Mouse (Mus musculus) cerebellum, adult 2 months (tissue): ENCODE measurements at regions not wholly inside any gene's neighbourhood (a gene's known extent, or its start where the extent isn't known, plus 50 kb on each side); places are given as distances from the start of the nearest gene placed in this dataset.

ENCODE experiments used
- DNase-seq, 2 experiments: peaks; one replicate each; pipeline ENCODE4 v3.0.0; 2021
- H3K27ac ChIP-seq: fragments of 200-500 bp; 2 replicates; pipeline ENCODE4 v1.5.1; 2012; ENCODE audit warnings: low read length, control low read depth, inconsistent platforms; ENCODE audit not compliant: insufficient read depth
- H3K27me3 ChIP-seq: fragments of 200-500 bp; 2 replicates; pipeline ENCODE4 v1.6.1; 2012; ENCODE audit warnings: inconsistent platforms, mild to moderate bottlenecking, low read length, moderate library complexity; ENCODE audit not compliant: control insufficient read depth, insufficient read depth
- H3K4me1 ChIP-seq: fragments of 200-500 bp; 2 replicates; pipeline ENCODE4 v1.6.1; 2011; ENCODE audit warnings: low read length; ENCODE audit not compliant: control insufficient read depth, insufficient read depth
- H3K4me3 ChIP-seq: fragments of 200-500 bp; replicated peaks from 2 replicates; pipeline ENCODE3; 2011; ENCODE audit warnings: mild to moderate bottlenecking, low read depth, low read length, control low read depth; ENCODE audit not compliant: insufficient read depth
- CTCF ChIP-seq: fragments of 200-500 bp; IDR thresholded peaks from 2 replicates; pipeline ENCODE4 v1.5.1; 2011; ENCODE audit warnings: low read depth, mild to moderate bottlenecking, control low read depth, low read length, moderate library complexity, borderline replicate concordance; ENCODE audit not compliant: insufficient read depth
- POLR2A ChIP-seq: fragments of 200-500 bp; IDR thresholded peaks from 2 replicates; pipeline ENCODE4 v1.6.1; 2011; ENCODE audit warnings: low read length, control low read depth, borderline replicate concordance; ENCODE audit not compliant: insufficient read depth
- WGBS: fragments of 180-500 bp; shearing (Covaris S2); methylation state at CpG from one replicate; pipeline ENCODE4 v1.1.7; 2018; 5-methylcytosine and 5-hydroxymethylcytosine counted together

DNA sequence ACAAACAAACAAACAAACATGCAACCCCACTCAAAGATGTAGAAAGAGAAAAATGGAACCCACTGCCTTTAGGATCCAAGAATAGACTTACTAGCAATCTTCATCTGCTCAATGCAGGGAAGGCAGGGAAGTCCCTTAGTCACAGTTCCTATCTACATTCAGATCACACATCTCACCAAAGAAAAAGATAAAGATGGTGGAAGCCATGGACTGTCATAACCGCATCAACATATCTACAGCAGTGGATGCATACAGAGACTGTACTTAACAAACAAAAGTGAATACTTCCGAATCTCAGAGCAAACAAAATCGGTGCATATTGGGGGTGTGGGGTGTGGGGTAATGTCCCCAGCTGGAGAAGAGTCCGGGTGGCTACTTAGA lies 97.7 kb upstream of the Max start:
- no peak overlapping the region for H3K27ac ChIP-seq
- H3K27me3 ChIP-seq, result no peaks in the 10 kb centered on the region
- TF ChIP-seq POLR2A, result no peak
- TF ChIP-seq CTCF, result no peak
- no peaks in the 10 kb centered on the region for H3K4me1 ChIP-seq
- no peak overlapping the region for H3K4me3 ChIP-seq
- WGBS, result 90% methylated on average over 4 of the region's 4 CpGs
- DNase-seq, result no peak

DNA sequence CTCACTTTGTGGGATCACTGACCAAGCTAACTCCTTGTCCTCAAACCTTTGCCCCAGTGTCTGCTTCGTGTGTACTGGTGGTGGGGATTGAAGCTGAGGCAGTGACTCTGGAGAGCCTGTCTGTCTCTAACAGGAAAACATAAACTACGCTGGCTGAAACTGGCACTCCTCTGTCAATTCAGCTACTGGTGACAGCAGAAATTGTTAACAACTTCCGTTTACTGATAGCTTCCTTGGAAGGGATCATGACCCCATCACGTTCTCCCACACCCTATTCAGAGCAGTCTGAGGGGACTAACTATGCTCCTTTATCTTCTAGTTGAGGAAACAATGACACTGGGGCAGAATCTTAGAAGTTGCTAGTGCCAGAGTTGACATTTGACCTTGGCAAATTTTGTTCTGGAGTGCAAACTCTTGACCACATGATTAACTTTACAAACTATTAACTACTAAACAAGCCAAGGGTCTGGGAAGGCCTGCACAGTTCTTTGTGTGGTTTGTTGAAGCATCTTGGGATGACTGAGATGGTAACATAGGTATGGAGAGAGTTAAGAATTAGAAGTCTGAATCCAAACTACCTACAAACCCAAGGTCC lies 96.7 kb upstream of the Max start:
- TF ChIP-seq POLR2A (no peak), CTCF (no peak)
- Histone ChIP-seq H3K27me3 (no peaks in the 10 kb centered on the region), H3K27ac (no peak overlapping the region), H3K4me1 (peaks cover 3% of the 10 kb centered on the region; the same call in 1 of the 2 replicates), H3K4me3 (no peak overlapping the region)
- 84% methylated on average over 4 of the region's 4 CpGs for WGBS
- no peak for DNase-seq

DNA sequence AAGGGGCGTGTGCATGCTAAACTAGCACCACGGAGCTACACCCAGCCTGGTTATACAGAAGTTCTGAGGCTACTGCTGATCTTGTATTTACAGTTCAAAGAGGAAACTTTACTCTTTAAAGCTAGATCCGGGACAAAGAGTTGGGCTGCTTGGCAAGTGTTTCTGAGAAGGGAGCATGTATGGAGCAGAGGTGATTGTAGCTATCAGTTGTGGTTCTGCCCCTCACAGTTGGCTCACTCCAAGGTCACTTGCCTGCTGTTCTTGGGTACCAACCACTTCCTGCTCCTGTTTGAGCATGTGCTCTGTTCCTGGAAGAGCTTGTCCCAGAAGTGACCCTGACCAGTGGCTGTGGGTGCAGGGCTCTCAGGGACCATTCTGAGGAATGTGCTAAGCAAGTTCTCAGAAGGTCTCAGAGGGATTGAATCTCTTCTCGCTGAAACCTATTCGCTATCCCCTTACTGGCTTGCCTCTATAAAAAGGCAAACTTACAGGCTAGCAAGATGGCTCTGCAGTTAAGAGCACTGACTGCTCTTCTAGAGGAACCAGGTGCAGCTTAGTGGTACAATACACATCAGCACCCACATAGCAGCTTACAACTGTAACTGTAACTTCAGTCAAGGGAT lies 94.9 kb upstream of the Max start:
- H3K27me3 ChIP-seq, result no peaks in the 10 kb centered on the region
- H3K27ac ChIP-seq, result no peak overlapping the region
- TF ChIP-seq CTCF, result no peak
- no peak for TF ChIP-seq POLR2A
- WGBS, result 63% methylated on average over 5 of the region's 5 CpGs
- H3K4me1 ChIP-seq, result peaks cover 3% of the 10 kb centered on the region; the same call in 1 of the 2 replicates
- DNase-seq, result no peak
- H3K4me3 ChIP-seq, result no peak overlapping the region

DNA sequence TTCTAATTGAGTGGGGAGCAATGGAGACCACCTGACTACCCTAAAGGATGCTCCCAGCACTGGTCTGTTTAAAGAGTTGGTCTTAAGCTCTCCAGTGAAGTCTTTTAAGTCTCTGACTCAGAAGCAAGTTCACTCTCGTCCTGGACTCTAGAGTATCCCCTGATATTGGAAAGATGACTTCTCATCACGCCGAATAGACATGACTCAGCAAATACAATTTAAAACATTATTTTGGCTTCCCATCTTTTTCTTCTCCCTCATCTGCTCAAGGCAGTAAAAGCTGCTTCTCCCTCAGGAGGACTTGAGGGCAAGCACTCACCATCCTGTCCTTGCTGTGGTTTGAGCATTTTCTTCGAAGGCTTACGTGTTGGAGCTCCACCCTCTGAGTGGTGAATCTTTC lies 92.7 kb upstream of the Max start:
- WGBS, result 96% methylated on average over 5 of the region's 5 CpGs
- Histone ChIP-seq H3K27ac (no peak overlapping the region), H3K27me3 (no peaks in the 10 kb centered on the region), H3K4me1 (peaks cover 3% of the 10 kb centered on the region; the same call in 1 of the 2 replicates), H3K4me3 (no peak overlapping the region)
- DNase-seq, result no peak
- TF ChIP-seq POLR2A (no peak), CTCF (no peak)

DNA sequence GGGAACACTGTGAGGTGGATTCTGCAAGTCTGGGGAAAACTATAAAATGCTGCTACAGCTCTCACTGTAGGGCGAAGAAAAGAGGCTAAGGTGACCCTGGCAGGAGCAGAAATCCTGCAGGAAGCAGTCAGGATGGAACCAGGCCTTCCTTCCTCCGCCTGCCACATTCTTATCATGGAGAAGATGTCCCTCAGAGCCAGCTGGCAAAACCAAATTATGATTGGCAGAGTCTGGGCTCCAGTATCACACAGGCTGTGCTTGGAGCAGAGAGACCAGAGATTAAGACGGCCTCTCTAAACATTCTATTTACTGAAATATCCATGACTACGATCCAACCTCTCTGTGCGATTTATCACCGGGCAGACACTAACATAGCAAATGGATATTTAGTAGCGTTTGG lies 92.2 kb upstream of the Max start:
- peak in 1 of 2 experiments; percentile 25 for DNase-seq
- TF ChIP-seq POLR2A, result no peak
- no peak for TF ChIP-seq CTCF
- 40% methylated on average over 7 of the region's 7 CpGs for WGBS
- peaks cover 3% of the 10 kb centered on the region; the same call in 1 of the 2 replicates for H3K4me1 ChIP-seq
- H3K27me3 ChIP-seq, result no peaks in the 10 kb centered on the region
- no peak overlapping the region for H3K27ac ChIP-seq
- no peak overlapping the region for H3K4me3 ChIP-seq

DNA sequence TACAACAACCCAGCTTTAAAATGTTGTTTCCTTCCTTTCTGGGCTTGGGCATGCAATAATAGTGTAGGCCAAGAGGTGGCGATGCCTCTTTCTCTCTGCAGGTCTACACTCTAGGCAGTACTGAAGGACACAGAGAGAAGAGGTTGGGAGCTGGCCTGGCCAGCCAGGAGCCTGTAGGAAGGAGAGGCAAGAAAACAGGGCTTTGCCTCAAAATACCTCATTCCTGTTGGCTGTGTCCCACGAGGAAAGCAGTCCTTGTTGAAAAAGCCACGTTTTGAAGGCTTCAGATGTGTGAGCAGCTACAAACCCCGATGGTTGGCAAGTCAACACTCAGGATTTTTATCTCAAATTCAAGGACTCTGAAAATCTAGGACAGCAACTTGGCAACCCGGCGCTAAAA lies 90.9 kb upstream of the Max start:
- 82% methylated on average over 6 of the region's 6 CpGs for WGBS
- TF ChIP-seq CTCF (peak; percentile 41; the same call in 1 of the 2 replicates), POLR2A (no peak)

DNA sequence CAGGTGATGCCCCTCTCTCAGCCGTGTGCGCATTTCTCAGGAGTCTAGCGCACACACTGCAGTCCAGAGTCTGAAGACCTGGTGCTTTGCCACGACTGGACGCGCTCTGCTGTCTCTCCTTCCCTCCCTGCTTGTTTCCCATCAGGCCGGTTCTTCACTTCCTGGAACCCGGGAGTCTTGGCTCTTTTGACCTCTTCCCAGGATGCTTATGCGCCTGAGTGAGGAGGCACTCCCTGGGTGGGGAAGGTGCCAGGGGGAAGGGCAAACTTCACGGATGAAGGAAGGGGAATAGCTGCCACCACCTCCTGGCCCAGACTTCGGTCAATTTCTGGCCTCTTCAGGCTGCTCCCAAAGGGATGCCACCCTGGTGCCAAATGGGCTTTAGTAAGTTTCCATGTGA lies 86.4 kb upstream of the Max start:
- peaks cover 18% of the 10 kb centered on the region for H3K4me1 ChIP-seq
- H3K27me3 ChIP-seq, result no peaks in the 10 kb centered on the region
- peak; percentile 22 to 32 for DNase-seq
- H3K4me3 ChIP-seq, result no peak overlapping the region
- H3K27ac ChIP-seq, result no peak overlapping the region
- TF ChIP-seq POLR2A (no peak), CTCF (no peak)
- 14% methylated on average over 11 of the region's 11 CpGs for WGBS

More for the DNA sequence above, 90.9 kb upstream of the Max start:
- no peak overlapping the region for H3K4me3 ChIP-seq
- DNase-seq, result peak; percentile 60
- no peak overlapping the region for H3K27ac ChIP-seq
- peaks cover 14% of the 10 kb centered on the region for H3K4me1 ChIP-seq
- no peaks in the 10 kb centered on the region for H3K27me3 ChIP-seq

DNA sequence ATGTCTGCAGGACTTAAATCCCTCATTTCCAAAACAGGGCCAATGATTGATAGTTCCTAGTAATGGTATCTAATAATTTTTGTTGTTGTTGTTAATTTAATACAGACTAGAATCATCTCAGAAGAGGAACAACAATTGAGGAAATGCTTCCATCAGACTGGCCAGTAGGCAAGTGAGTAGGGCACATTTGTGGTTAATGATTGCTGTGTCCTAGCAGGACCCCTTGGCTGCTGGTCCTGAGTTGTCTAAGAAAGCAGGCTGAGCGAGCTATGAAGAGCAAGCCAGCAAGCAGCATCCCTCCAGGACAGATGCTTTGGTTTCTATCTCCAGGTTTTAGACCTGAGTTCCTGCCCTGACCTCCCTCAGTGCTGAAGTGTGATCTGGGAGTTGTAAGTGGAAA lies 85.3 kb upstream of the Max start:
- no peak for TF ChIP-seq POLR2A
- TF ChIP-seq CTCF, result no peak
- WGBS, result 95% methylated on average over 1 of the region's 1 CpGs
- no peak overlapping the region for H3K4me3 ChIP-seq
- DNase-seq, result no peak
- H3K4me1 ChIP-seq, result peaks cover 18% of the 10 kb centered on the region
- H3K27ac ChIP-seq, result no peak overlapping the region
- H3K27me3 ChIP-seq, result no peaks in the 10 kb centered on the region
